Mouse (Mus musculus) erythroblast, adult 5-6 weeks (primary cell): Measurements from ENCODE around the gene Polr2i. TPM values are rescaled to one million over a fixed set of nuclear protein-coding genes. Genes with fewer than 3 reads are reported as not detected.

Experiments
- ATAC-seq: replicated peaks from 2 replicates; pipeline ENCODE4 v1.8.0; 2016; ENCODE audit warnings: moderate number of reproducible peaks, mild to moderate bottlenecking, moderate TSS enrichment, inconsistent platforms; ENCODE audit not compliant: poor library complexity, low FRiP score, severe bottlenecking
- total RNA-seq, 2 experiments: library from RNA; stranded (forward) in 1 of 2; stranded (reverse) in 1 of 2; fragments of 150-400 nt in 1 of 2; fragments of 200-764, 138-1000 nt in 1 of 2; gene quantifications; 2 replicates each; pipeline versions ENCODE4 v1.2.3 to v1.2.4; 2015 to 2017; ENCODE audit warnings: low replicate concordance in 2 of 2

Gene Polr2i
- total RNA-seq, 2 experiments from 2014 or later: 12.6 to 22.1 TPM

DNA sequence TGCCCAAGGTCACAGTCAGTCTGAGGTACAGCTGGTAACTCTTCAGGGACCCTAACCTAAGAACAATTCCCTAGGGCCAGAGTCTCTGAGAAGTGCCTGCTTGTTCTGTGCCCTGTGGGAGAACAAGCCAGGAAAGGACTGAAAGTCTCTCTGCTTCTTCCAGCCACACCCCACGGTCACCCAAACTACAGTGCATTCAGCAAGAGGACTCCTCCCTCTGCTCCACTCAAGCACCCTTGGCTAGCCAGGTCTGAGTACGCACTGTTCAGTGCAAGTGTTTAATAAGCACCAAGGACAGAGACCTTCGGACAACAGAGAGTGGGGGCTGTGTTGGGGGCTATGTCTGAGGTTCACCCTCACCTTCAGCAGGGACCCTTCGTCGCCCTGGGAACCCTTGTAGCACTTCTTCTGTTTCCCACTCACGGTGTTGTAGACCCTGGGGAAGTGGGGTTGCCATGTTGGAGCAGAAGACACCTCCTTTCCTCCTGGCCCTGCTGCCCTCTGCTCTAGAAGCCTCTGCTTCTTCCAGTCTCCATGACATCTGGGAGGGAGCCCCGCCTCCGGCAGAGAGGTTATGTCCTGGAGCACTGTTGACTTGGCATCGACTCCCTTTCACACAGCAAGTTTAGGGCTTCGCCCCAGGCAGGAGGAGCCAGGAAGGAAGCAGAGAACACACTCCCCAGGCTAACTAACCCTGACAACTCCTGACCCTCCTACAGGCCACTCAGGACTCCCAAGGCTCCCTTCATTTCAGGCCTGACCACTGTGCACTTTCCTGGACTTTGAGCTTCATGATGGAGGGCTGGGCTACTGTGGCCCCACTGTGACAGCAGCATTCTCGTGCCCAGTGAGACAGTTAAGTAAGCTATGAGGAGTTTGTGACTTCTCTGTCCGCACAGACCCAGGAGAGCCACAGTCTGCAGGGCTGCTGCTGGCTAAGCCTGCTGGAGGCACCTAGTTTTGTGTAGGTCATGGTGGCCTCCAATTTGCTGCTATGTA is 20.5 kb downstream of the Polr2i start:
- no peak for ATAC-seq

GRCm38 (mm10) chr7:30265041-30265440 is 33.3 kb downstream of the Polr2i start:
- no peak for ATAC-seq

GRCm38 (mm10) chr7:30265531-30265930 is 33.8 kb downstream of the Polr2i start:
- no peak for ATAC-seq

GRCm38 (mm10) chr7:30265935-30266334 is 34.2 kb downstream of the Polr2i start:
- no peak for ATAC-seq

DNA sequence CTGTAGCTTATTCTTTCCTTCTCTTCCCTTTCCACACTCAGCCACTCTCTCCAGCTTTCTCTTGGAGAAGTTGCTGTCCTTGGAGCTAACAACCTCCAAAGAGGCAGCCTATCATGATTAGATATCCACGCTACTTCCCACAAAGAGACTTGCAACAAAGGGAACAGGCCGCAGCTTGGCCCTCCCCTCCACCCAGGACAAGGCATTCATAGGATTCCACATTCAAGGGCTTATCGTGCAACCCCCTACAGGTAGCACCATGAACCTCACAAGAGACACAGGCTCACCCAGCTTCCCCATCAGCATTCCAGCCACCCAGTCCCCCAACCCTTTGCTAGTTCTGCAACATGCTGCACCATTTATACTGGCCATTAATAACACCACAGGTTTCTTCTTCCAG is 35.0 kb downstream of the Polr2i start:
- no peak for ATAC-seq

DNA sequence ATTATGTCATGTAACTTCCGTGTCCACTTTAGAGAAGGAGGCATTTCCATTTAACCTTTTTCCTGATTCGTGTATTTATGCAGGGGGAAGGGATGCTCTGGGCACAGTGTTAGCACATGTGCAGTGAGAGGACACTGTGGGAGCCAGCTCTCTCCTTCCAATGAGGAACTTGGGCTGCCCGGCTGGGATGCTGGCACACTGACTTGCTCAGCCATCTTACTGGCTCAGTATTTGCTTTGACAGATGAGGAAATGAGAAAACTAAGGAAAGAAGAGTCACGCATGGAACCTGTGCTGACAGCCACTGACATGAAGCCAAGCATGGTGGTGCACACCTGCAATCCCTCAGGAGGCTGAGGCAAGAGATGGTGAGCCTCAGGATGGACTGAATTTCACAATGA is 37.9 kb downstream of the Polr2i start:
- no peak for ATAC-seq

DNA sequence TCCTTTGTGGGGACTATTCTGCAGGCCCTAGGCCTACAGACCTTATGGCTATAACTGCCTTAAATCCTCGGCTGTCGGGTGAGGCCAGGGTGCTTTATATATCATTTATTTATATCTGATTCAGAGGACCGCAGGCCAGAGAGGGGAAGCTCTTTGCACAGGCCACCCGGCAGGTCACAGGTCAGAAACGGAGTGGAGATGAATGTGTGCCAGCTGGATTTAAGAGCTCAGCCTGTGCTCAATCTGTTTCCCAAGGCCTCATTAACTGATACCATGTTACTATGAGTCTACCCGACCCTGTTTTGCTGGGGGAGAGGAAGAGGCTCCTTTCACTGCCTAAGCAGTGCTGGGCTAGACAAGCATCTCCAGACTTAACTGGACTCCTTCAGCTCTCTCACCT is 42.6 kb downstream of the Polr2i start:
- no peak for ATAC-seq

- no peak for ATAC-seq
Observed at GRCm38 (mm10) chr7:30278911-30279310, 47.2 kb downstream of the Polr2i start.

GRCm38 (mm10) chr7:30279536-30279935 is 47.8 kb downstream of the Polr2i start:
- ATAC-seq: peak; percentile 62

DNA sequence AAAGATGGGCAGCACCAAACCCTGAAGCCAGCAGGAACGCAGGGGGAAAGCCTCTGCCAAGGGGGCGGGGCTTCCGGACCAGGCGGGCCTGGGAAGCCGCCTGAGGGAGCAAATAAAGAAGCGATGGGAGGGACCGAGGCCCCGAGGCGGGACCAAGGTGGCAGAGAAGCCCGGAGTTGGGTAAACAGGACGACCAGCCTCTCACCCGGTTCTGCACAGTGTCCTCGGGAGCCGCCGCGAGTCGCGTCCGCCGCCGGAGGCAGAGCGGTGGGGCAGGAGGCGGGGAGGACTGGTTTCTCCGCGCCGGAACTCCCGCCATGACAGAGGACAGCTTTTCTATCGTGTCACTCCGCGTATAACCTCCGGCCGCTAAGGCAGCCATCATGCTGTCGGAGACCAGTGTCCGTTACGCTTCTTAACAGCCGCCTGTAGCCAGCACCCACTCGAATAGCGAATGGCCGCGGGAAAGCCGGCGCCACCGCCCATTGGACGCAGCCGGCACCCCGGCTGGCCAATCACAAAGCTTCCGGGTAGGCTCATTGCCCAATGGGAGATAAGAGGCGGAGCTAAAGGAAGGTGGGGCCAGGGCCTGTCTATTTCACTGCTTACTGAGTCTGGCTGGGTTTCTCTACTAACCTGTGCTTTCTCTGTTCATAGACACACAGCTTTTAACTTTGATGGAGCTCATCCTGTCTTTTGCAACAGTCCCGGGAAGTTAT is 48.4 kb downstream of the Polr2i start, which contains the start of the genes Thap8 and Wdr62:
Thap8 (plus strand) TSS at position 144 of the 719 bp plus-strand sequence.
Wdr62 (minus strand) TSS at position 469 of the 719 bp plus-strand sequence.
- peak; percentile 94 for ATAC-seq

GRCm38 (mm10) chr7:30280670-30281138 is 49.0 kb downstream of the Polr2i start:
- ATAC-seq: peak; percentile 70

GRCm38 (mm10) chr7:30281522-30281921 is 49.8 kb downstream of the Polr2i start:
- ATAC-seq: no peak

DNA sequence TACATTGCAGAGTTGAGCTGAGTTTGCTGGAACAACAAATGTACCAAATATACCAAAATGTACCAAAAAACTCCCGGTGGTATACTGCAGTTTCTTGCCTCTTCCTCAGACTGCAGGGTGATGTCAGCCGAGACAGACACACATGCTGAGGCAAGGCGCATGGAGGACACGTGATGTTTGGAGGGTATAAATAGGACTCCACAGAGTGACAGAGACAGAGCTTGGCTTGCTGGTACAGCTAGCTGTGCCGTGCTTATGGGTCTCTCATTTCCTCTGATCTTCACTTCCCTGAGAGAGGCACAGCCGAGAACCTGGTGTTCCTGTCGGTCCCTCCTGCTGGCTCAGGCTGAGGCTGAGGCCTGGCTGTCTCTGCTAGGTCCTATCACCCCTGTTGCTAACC is 51.0 kb downstream of the Polr2i start:
- no peak for ATAC-seq

Other genes starting within 250 kb of the Polr2i start
- 2.5 and 3.5 TPM in 2 replicates for gene Zfp568, start 248.0 kb upstream of the Polr2i start, total RNA-seq (2015; ENCODE audit: low replicate concordance)
- gene Zfp568, start 248.0 kb upstream of the Polr2i start, total RNA-seq (2017; ENCODE audit: low replicate concordance): 3.0 and 4.2 TPM in 2 replicates
- gene Zfp14, start 180.6 kb upstream of the Polr2i start, total RNA-seq (2015; ENCODE audit: low replicate concordance): not detected in 2 replicates
- gene Zfp14, start 180.6 kb upstream of the Polr2i start, total RNA-seq (2017; ENCODE audit: low replicate concordance): 1.7 TPM in 1 of 2 replicates, not detected in the other
- not detected in 2 replicates for gene Zfp82, start 159.0 kb upstream of the Polr2i start, total RNA-seq (2015; ENCODE audit: low replicate concordance)
- gene Zfp82, start 159.0 kb upstream of the Polr2i start, total RNA-seq (2017; ENCODE audit: low replicate concordance): 0.84 TPM in 1 of 2 replicates, not detected in the other
- gene Gm26920, start 141.5 kb upstream of the Polr2i start, total RNA-seq (2015; ENCODE audit: low replicate concordance): not detected in 2 replicates
- not detected in 2 replicates for gene Gm26920, start 141.5 kb upstream of the Polr2i start, total RNA-seq (2017; ENCODE audit: low replicate concordance)
- gene Zfp566, start 141.4 kb upstream of the Polr2i start, total RNA-seq (2015; ENCODE audit: low replicate concordance): 0.38 and 2.1 TPM in 2 replicates
- 0.34 TPM in 1 of 2 replicates, not detected in the other for gene Zfp566, start 141.4 kb upstream of the Polr2i start, total RNA-seq (2017; ENCODE audit: low replicate concordance)
- gene Zfp260, start 137.2 kb upstream of the Polr2i start, total RNA-seq (2015; ENCODE audit: low replicate concordance): 12.7 and 14.6 TPM in 2 replicates
- gene Zfp260, start 137.2 kb upstream of the Polr2i start, total RNA-seq (2017; ENCODE audit: low replicate concordance): 4.5 and 10.7 TPM in 2 replicates
- gene Zfp382, start 110.0 kb upstream of the Polr2i start, total RNA-seq (2015; ENCODE audit: low replicate concordance): 0.63 and 1.2 TPM in 2 replicates
- 1.3 and 3.3 TPM in 2 replicates for gene Zfp382, start 110.0 kb upstream of the Polr2i start, total RNA-seq (2017; ENCODE audit: low replicate concordance)
- 21.5 and 34.4 TPM in 2 replicates for gene Zfp146, start 62.2 kb upstream of the Polr2i start, total RNA-seq (2015; ENCODE audit: low replicate concordance)
- 30.3 and 56.9 TPM in 2 replicates for gene Zfp146, start 62.2 kb upstream of the Polr2i start, total RNA-seq (2017; ENCODE audit: low replicate concordance)
- gene Cox7a1, start 47.8 kb upstream of the Polr2i start, total RNA-seq (2015; ENCODE audit: low replicate concordance): not detected in 2 replicates
- gene Cox7a1, start 47.8 kb upstream of the Polr2i start, total RNA-seq (2017; ENCODE audit: low replicate concordance): not detected in 2 replicates
- gene Capns1, start 33.1 kb upstream of the Polr2i start, total RNA-seq (2015; ENCODE audit: low replicate concordance): 121 and 178 TPM in 2 replicates
- gene Capns1, start 33.1 kb upstream of the Polr2i start, total RNA-seq (2017; ENCODE audit: low replicate concordance): 60.6 and 91.3 TPM in 2 replicates
- gene Tbcb, start 324 bp downstream of the Polr2i start, total RNA-seq (2015; ENCODE audit: low replicate concordance): 36.4 and 38.6 TPM in 2 replicates
- gene Tbcb, start 324 bp downstream of the Polr2i start, total RNA-seq (2017; ENCODE audit: low replicate concordance): 6.3 and 11.7 TPM in 2 replicates
- not detected in 2 replicates for gene Ovol3, start 3.8 kb downstream of the Polr2i start, total RNA-seq (2015; ENCODE audit: low replicate concordance)
- gene Ovol3, start 3.8 kb downstream of the Polr2i start, total RNA-seq (2017; ENCODE audit: low replicate concordance): not detected in 2 replicates
- gene Thap8, start 48.1 kb downstream of the Polr2i start, total RNA-seq (2015; ENCODE audit: low replicate concordance): not detected in 2 replicates
- gene Thap8, start 48.1 kb downstream of the Polr2i start, total RNA-seq (2017; ENCODE audit: low replicate concordance): not detected in 2 replicates
- 6.9 and 22.5 TPM in 2 replicates for gene Wdr62, start 48.5 kb downstream of the Polr2i start, total RNA-seq (2015; ENCODE audit: low replicate concordance)
- 4.9 and 11.7 TPM in 2 replicates for gene Wdr62, start 48.5 kb downstream of the Polr2i start, total RNA-seq (2017; ENCODE audit: low replicate concordance)
- not detected in 2 replicates for gene Clip3, start 59.8 kb downstream of the Polr2i start, total RNA-seq (2015; ENCODE audit: low replicate concordance)
- gene Clip3, start 59.8 kb downstream of the Polr2i start, total RNA-seq (2017; ENCODE audit: low replicate concordance): not detected in 2 replicates
- gene Alkbh6, start 76.8 kb downstream of the Polr2i start, total RNA-seq (2015; ENCODE audit: low replicate concordance): 0.96 and 3.3 TPM in 2 replicates
- gene Alkbh6, start 76.8 kb downstream of the Polr2i start, total RNA-seq (2017; ENCODE audit: low replicate concordance): 2.0 and 5.4 TPM in 2 replicates
- not detected in 2 replicates for gene Syne4, start 82.9 kb downstream of the Polr2i start, total RNA-seq (2015; ENCODE audit: low replicate concordance)
- not detected in 2 replicates for gene Syne4, start 82.9 kb downstream of the Polr2i start, total RNA-seq (2017; ENCODE audit: low replicate concordance)
- not detected in 2 replicates for gene E130208F15Rik, start 89.8 kb downstream of the Polr2i start, total RNA-seq (2015; ENCODE audit: low replicate concordance)
- gene E130208F15Rik, start 89.8 kb downstream of the Polr2i start, total RNA-seq (2017; ENCODE audit: low replicate concordance): 1.5 TPM in 1 of 2 replicates, not detected in the other
- 0.84 TPM in 1 of 2 replicates, not detected in the other for gene Sdhaf1, start 91.9 kb downstream of the Polr2i start, total RNA-seq (2015; ENCODE audit: low replicate concordance)
- gene Sdhaf1, start 91.9 kb downstream of the Polr2i start, total RNA-seq (2017; ENCODE audit: low replicate concordance): 0.77 and 2.8 TPM in 2 replicates
- gene Lrfn3, start 130.8 kb downstream of the Polr2i start, total RNA-seq (2015; ENCODE audit: low replicate concordance): not detected in 2 replicates
- not detected in 2 replicates for gene Lrfn3, start 130.8 kb downstream of the Polr2i start, total RNA-seq (2017; ENCODE audit: low replicate concordance)
- gene Tyrobp, start 181.8 kb downstream of the Polr2i start, total RNA-seq (2015; ENCODE audit: low replicate concordance): 315 and 361 TPM in 2 replicates
- gene Tyrobp, start 181.8 kb downstream of the Polr2i start, total RNA-seq (2017; ENCODE audit: low replicate concordance): 122 and 140 TPM in 2 replicates
- 14.2 and 29.0 TPM in 2 replicates for gene Hcst, start 187.9 kb downstream of the Polr2i start, total RNA-seq (2015; ENCODE audit: low replicate concordance)
- gene Hcst, start 187.9 kb downstream of the Polr2i start, total RNA-seq (2017; ENCODE audit: low replicate concordance): 2.6 and 13.9 TPM in 2 replicates
- 2.1 and 5.0 TPM in 2 replicates for gene Nfkbid, start 189.8 kb downstream of the Polr2i start, total RNA-seq (2015; ENCODE audit: low replicate concordance)
- 0.14 and 3.6 TPM in 2 replicates for gene Nfkbid, start 189.8 kb downstream of the Polr2i start, total RNA-seq (2017; ENCODE audit: low replicate concordance)
- gene Aplp1, start 213.6 kb downstream of the Polr2i start, total RNA-seq (2015; ENCODE audit: low replicate concordance): not detected in 2 replicates
- gene Aplp1, start 213.6 kb downstream of the Polr2i start, total RNA-seq (2017; ENCODE audit: low replicate concordance): not detected in 2 replicates
- not detected in 2 replicates for gene Kirrel2, start 225.7 kb downstream of the Polr2i start, total RNA-seq (2015; ENCODE audit: low replicate concordance)
- gene Kirrel2, start 225.7 kb downstream of the Polr2i start, total RNA-seq (2017; ENCODE audit: low replicate concordance): not detected in 2 replicates
- not detected in 2 replicates for gene Nphs1, start 226.4 kb downstream of the Polr2i start, total RNA-seq (2015; ENCODE audit: low replicate concordance)
- not detected in 2 replicates for gene Nphs1, start 226.4 kb downstream of the Polr2i start, total RNA-seq (2017; ENCODE audit: low replicate concordance)